Mouse (Mus musculus): ENCODE results near the gene Tspan32. TPM values are rescaled to one million over a fixed set of nuclear protein-coding genes. Genes with fewer than 3 reads are reported as not detected.

Gene Tspan32
- polyA plus RNA-seq, 1 experiment = 59.5 TPM

DNA sequence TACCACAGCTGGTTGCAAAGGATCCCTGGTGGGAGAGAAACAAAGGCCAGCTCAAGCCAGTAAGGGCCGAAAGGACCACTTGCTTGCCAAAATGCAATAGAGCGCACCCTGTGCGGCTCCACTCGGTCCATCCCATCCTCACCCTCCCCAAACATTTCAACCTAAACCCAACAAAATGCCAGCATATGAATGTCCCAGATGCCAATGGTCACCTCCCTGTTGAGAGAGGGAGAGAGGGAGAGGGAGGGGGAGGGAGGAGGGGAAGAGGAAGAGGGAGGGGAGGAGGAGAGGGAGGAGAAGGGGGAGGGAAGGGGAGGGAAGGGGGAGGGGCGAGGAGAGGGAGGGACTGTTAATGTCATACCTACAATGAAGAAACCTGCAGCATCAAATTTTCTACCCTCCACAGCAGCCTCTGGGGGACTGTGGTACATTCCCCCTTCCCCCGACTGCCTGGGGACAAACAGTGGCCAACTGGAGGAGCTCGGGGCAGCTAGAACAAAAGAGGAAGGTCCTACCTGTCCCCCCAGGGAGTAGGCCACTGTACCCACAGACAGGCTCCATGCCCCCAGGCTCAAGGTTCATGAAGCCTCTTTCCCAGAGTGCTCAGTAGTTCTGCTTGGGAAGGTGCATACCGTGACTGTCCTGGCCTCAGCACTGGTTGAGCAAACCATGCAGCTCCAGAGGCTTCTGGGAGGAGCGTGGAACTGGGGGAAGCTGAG is 11.7 kb downstream of the Tspan32 start:
- Histone ChIP-seq H3ac (ENCODE audit: control insufficient read depth, insufficient read length) (no peak overlapping the region), H3K4me2 (ENCODE audit: low read depth) (peak overlapping the region; percentile 77), H3K27me3 (ENCODE audit: control insufficient read depth, insufficient read depth, insufficient read length) (no peaks in the 10 kb centered on the region), H3K79me2 (ENCODE audit: control insufficient read depth, insufficient read depth) (no peaks in the 10 kb centered on the region), H3K36me3 (ENCODE audit: control insufficient read depth, insufficient read depth) (no peaks in the 10 kb centered on the region), H3K4me3 (no peak overlapping the region)
- no peak for TF ChIP-seq USF1 (IDR thresholded peaks at IDR 0.05; ENCODE audit: low read depth)
- no peak for TF ChIP-seq MYOG (IDR thresholded peaks at IDR 0.05; ENCODE audit: control insufficient read depth in 1 of 3, insufficient read depth in 1 of 3, insufficient read length in 2 of 3, low read depth in 2 of 3)
- TF ChIP-seq TCF3 (IDR thresholded peaks at IDR 0.05; ENCODE audit: insufficient read length, low read depth) = no peak
- TF ChIP-seq POLR2A (IDR thresholded peaks at IDR 0.05; ENCODE audit: insufficient read length, low read depth) = no peak
- TF ChIP-seq SRF (IDR thresholded peaks at IDR 0.05; ENCODE audit: control insufficient read depth, insufficient read length, low read depth) = no peak
- no peak for TF ChIP-seq TCF12 (IDR thresholded peaks at IDR 0.05; ENCODE audit: insufficient read depth, poor library complexity, severe bottlenecking)
- no peak for TF ChIP-seq MYOD1 (IDR thresholded peaks at IDR 0.05; ENCODE audit: control insufficient read depth in 1 of 3, insufficient read length in 2 of 3, low read depth in 2 of 3)
- no peak for TF ChIP-seq MAX (IDR thresholded peaks at IDR 0.05; ENCODE audit: low read depth)
- TF ChIP-seq E2F4 (IDR thresholded peaks at IDR 0.05; ENCODE audit: insufficient read depth) = no peak
- no peak for TF ChIP-seq REST (IDR thresholded peaks at IDR 0.05; ENCODE audit: insufficient read depth, insufficient read length)
- TF ChIP-seq POLR2AphosphoS2 (IDR thresholded peaks at IDR 0.05; ENCODE audit: insufficient read length, low read depth) = no peak
- no peak for TF ChIP-seq CEBPB (IDR thresholded peaks at IDR 0.05; ENCODE audit: insufficient read depth, poor library complexity, severe bottlenecking)

GRCm38 (mm10) chr7:143017181-143017580 is 12.3 kb downstream of the Tspan32 start:
- Histone ChIP-seq H3K27me3 (ENCODE audit: control insufficient read depth, insufficient read depth, insufficient read length) (no peaks in the 10 kb centered on the region), H3K36me3 (ENCODE audit: control insufficient read depth, insufficient read depth) (no peaks in the 10 kb centered on the region), H3ac (ENCODE audit: control insufficient read depth, insufficient read length) (no peak overlapping the region), H3K79me2 (ENCODE audit: control insufficient read depth, insufficient read depth) (no peaks in the 10 kb centered on the region), H3K4me3 (no peak overlapping the region), H3K4me2 (ENCODE audit: low read depth) (no peak overlapping the region)
- no peak for TF ChIP-seq E2F4 (IDR thresholded peaks at IDR 0.05; ENCODE audit: insufficient read depth)
- TF ChIP-seq POLR2AphosphoS2 (IDR thresholded peaks at IDR 0.05; ENCODE audit: insufficient read length, low read depth) = peak; percentile 9

GRCm38 (mm10) chr7:143020040-143020439 is 15.2 kb downstream of the Tspan32 start:
- no peak overlapping the region for H3ac ChIP-seq (ENCODE audit: control insufficient read depth, insufficient read length)
- TF ChIP-seq E2F4 (IDR thresholded peaks at IDR 0.05; ENCODE audit: insufficient read depth) = no peak
- TF ChIP-seq TCF12 (IDR thresholded peaks at IDR 0.05; ENCODE audit: insufficient read depth, poor library complexity, severe bottlenecking) = no peak
- TF ChIP-seq POLR2AphosphoS2 (IDR thresholded peaks at IDR 0.05; ENCODE audit: insufficient read length, low read depth) = no peak
- TF ChIP-seq REST (IDR thresholded peaks at IDR 0.05; ENCODE audit: insufficient read depth, insufficient read length) = no peak
- no peak for TF ChIP-seq TCF3 (IDR thresholded peaks at IDR 0.05; ENCODE audit: insufficient read length, low read depth)
- TF ChIP-seq CEBPB (IDR thresholded peaks at IDR 0.05; ENCODE audit: insufficient read depth, poor library complexity, severe bottlenecking) = no peak
- H3K4me2 ChIP-seq (ENCODE audit: low read depth) = no peak overlapping the region
- no peaks in the 10 kb centered on the region for H3K79me2 ChIP-seq (ENCODE audit: control insufficient read depth, insufficient read depth)
- no peaks in the 10 kb centered on the region for H3K27me3 ChIP-seq (ENCODE audit: control insufficient read depth, insufficient read depth, insufficient read length)
- H3K36me3 ChIP-seq (ENCODE audit: control insufficient read depth, insufficient read depth) = no peaks in the 10 kb centered on the region
- H3K4me3 ChIP-seq = no peak overlapping the region

- TF ChIP-seq TCF12 (IDR thresholded peaks at IDR 0.05; ENCODE audit: insufficient read depth, poor library complexity, severe bottlenecking) (no peak), TCF3 (IDR thresholded peaks at IDR 0.05; ENCODE audit: insufficient read length, low read depth) (no peak), MYOD1 (IDR thresholded peaks at IDR 0.05; ENCODE audit: control insufficient read depth in 1 of 3, insufficient read length in 2 of 3, low read depth in 2 of 3) (no peak), CEBPB (IDR thresholded peaks at IDR 0.05; ENCODE audit: insufficient read depth, poor library complexity, severe bottlenecking) (no peak), MYOG (IDR thresholded peaks at IDR 0.05; ENCODE audit: control insufficient read depth in 1 of 3, insufficient read depth in 1 of 3, insufficient read length in 2 of 3, low read depth in 2 of 3) (no peak), E2F4 (IDR thresholded peaks at IDR 0.05; ENCODE audit: insufficient read depth) (no peak), REST (IDR thresholded peaks at IDR 0.05; ENCODE audit: insufficient read depth, insufficient read length) (no peak), POLR2AphosphoS2 (IDR thresholded peaks at IDR 0.05; ENCODE audit: insufficient read length, low read depth) (no peak), USF1 (IDR thresholded peaks at IDR 0.05; ENCODE audit: low read depth) (no peak), MAX (IDR thresholded peaks at IDR 0.05; ENCODE audit: low read depth) (no peak)
- no peaks in the 10 kb centered on the region for H3K36me3 ChIP-seq (ENCODE audit: control insufficient read depth, insufficient read depth)
- no peak overlapping the region for H3ac ChIP-seq (ENCODE audit: control insufficient read depth, insufficient read length)
Observed at GRCm38 (mm10) chr7:143020764-143021163, 15.9 kb downstream of the Tspan32 start.

GRCm38 (mm10) chr7:143021356-143022164 is 16.7 kb downstream of the Tspan32 start:
- H3K79me2 ChIP-seq (ENCODE audit: control insufficient read depth, insufficient read depth) = no peaks in the 10 kb centered on the region
- H3K27me3 ChIP-seq (ENCODE audit: control insufficient read depth, insufficient read depth, insufficient read length) = no peaks in the 10 kb centered on the region
- H3K4me3 ChIP-seq = no peak overlapping the region
- H3K36me3 ChIP-seq (ENCODE audit: control insufficient read depth, insufficient read depth) = no peaks in the 10 kb centered on the region
- no peak overlapping the region for H3K4me2 ChIP-seq (ENCODE audit: low read depth)
- TF ChIP-seq USF1 (IDR thresholded peaks at IDR 0.05; ENCODE audit: low read depth) (no peak), POLR2A (IDR thresholded peaks at IDR 0.05; ENCODE audit: insufficient read length, low read depth) (no peak), MAX (IDR thresholded peaks at IDR 0.05; ENCODE audit: low read depth) (no peak), CEBPB (IDR thresholded peaks at IDR 0.05; ENCODE audit: insufficient read depth, poor library complexity, severe bottlenecking) (no peak), POLR2AphosphoS2 (IDR thresholded peaks at IDR 0.05; ENCODE audit: insufficient read length, low read depth) (no peak), REST (IDR thresholded peaks at IDR 0.05; ENCODE audit: insufficient read depth, insufficient read length) (no peak), E2F4 (IDR thresholded peaks at IDR 0.05; ENCODE audit: insufficient read depth) (no peak), SRF (IDR thresholded peaks at IDR 0.05; ENCODE audit: control insufficient read depth, insufficient read length, low read depth) (no peak), TCF3 (IDR thresholded peaks at IDR 0.05; ENCODE audit: insufficient read length, low read depth) (no peak), MYOD1 (IDR thresholded peaks at IDR 0.05; ENCODE audit: control insufficient read depth in 1 of 3, insufficient read length in 2 of 3, low read depth in 2 of 3) (no peak), MYOG (IDR thresholded peaks at IDR 0.05; ENCODE audit: control insufficient read depth in 1 of 3, insufficient read depth in 1 of 3, insufficient read length in 2 of 3, low read depth in 2 of 3) (no peak), TCF12 (IDR thresholded peaks at IDR 0.05; ENCODE audit: insufficient read depth, poor library complexity, severe bottlenecking) (no peak)
- no peak overlapping the region for H3ac ChIP-seq (ENCODE audit: control insufficient read depth, insufficient read length)

More at GRCm38 (mm10) chr7:143020764-143021163, 15.9 kb downstream of the Tspan32 start:
- Histone ChIP-seq H3K4me2 (ENCODE audit: low read depth) (no peak overlapping the region), H3K4me3 (no peak overlapping the region), H3K27me3 (ENCODE audit: control insufficient read depth, insufficient read depth, insufficient read length) (no peaks in the 10 kb centered on the region), H3K79me2 (ENCODE audit: control insufficient read depth, insufficient read depth) (no peaks in the 10 kb centered on the region)
